ENCODE assay signal across 23 mouse cellular contexts in the genomic region with DNA sequence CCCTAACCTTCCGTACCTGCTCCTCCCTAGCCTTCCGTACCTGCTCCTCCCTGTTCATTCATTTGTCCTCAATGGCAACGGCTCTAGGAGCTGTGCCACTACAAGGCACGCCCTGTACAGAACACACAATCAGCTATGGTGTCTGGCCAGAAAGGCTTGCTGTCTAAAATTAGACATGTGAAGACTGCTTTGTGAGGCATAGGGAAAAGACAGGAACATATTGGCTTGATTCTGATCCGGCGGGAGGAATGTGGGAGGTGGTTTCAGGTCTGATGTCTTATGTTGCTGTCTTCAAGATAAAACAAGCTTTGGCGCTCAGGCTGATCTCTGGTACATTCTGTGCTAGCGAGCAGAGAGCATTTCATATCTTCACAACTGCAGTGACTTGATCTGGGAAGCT. TPM values are rescaled to one million over a fixed set of nuclear protein-coding genes. Genes with fewer than 3 reads are reported as not detected.
DNase-seq lines count a peak whose midpoint lies in the region; ATAC-seq and TF ChIP-seq lines count a peak whose summit lies in the region.
"Had no signal": no experiment of that assay in that cellular context is flagged by ENCODE, and none has a peak within 500 bp of the region (broad histone marks: within the 10 kb centered on the region; RNA-seq: fewer than 3 reads in every experiment).

No protein-coding gene starts in this region.

- peaks cover 16% of the 10 kb centered on the region for H3K36me3 ChIP-seq in heart, postnatal 0 days (replicated peaks; ENCODE audit: control insufficient read depth, insufficient read depth, low read length)
- no peaks in the 10 kb centered on the region for H3K36me3 ChIP-seq in intestine, embryonic 16.5 days (ENCODE audit: control insufficient read depth, insufficient read depth, low read length)
- H3K36me3 ChIP-seq: embryonic facial prominence, embryonic 13.5 days; liver, embryonic 13.5 days; midbrain, embryonic 15.5 days had no signal

- peak; percentile 34 to 59 for DNase-seq in gastrocnemius, adult 8-10 months (ENCODE audit: low spot score in 2 of 2)
- no peak for DNase-seq in gastrocnemius, postnatal 14 days
- peak; percentile 53 for DNase-seq in brain, adult 2 months (ENCODE audit: low read depth, low spot score)
- peak; percentile 55 to 73 for DNase-seq in heart, adult 9 months (ENCODE audit: low spot score in 2 of 2)
- peak; percentile 78 for DNase-seq in heart, postnatal 0 days (ENCODE audit: low spot score)
- DNase-seq in adrenal gland, adult (ENCODE audit: inconsistent age in 2 of 2, low spot score in 1 of 2), result no peak
- no peak for DNase-seq in left cerebral cortex, adult 11 months (ENCODE audit: low spot score)
- DNase-seq: adrenal gland, postnatal 14 days; B cell, adult 2 months; cerebellum, adult 8-10 months; kidney, adult 9 months; kidney, postnatal 4 days; layer of hippocampus, postnatal 36 days; liver, embryonic 13.5 days; retina, postnatal 1 day; thymus, postnatal 25 days had no signal

- ATAC-seq in heart, postnatal 0 days (ENCODE audit: insufficient read depth, low read depth), result peak; percentile 62
- ATAC-seq in intestine, embryonic 16.5 days, result no peak
- ATAC-seq: lung, postnatal 0 days; midbrain, embryonic 15.5 days had no signal

- peak overlapping the region; percentile 22 for H3K4me3 ChIP-seq in heart, postnatal 0 days (ENCODE audit: low read depth, low read length)
- H3K4me3 ChIP-seq in intestine, embryonic 16.5 days (ENCODE audit: low read length), result no peak overlapping the region
- H3K4me3 ChIP-seq: embryonic facial prominence, embryonic 13.5 days; liver, embryonic 13.5 days; midbrain, embryonic 15.5 days had no signal

- intact Hi-C loops in gastrocnemius, postnatal 14 days (cut with DNase I; ENCODE audit: low total_unique reads), result no loop called here

- 0 out of 2 replicates have a peak overlapping the region, but pooled peaks have one; percentile 52 for H3K9ac ChIP-seq in heart, postnatal 0 days (replicated peaks; ENCODE audit: low read depth, low read length)
- no peak overlapping the region for H3K9ac ChIP-seq in intestine, embryonic 16.5 days (ENCODE audit: low read depth, low read length)
- H3K9ac ChIP-seq: embryonic facial prominence, embryonic 13.5 days; liver, embryonic 13.5 days; midbrain, embryonic 15.5 days had no signal

- no peak for TF ChIP-seq CTCF in heart, postnatal 0 days (IDR thresholded peaks at IDR 0.05; ENCODE audit: low read depth)

- TF ChIP-seq EP300 in heart, postnatal 0 days (IDR thresholded peaks at IDR 0.05; ENCODE audit: low read depth), result peak; percentile 81

- peaks cover 51% of the 10 kb centered on the region for H3K4me1 ChIP-seq in heart, postnatal 0 days (ENCODE audit: control insufficient read depth, insufficient read depth)
- no peaks in the 10 kb centered on the region; the same call in 1 of the 2 replicates for H3K4me1 ChIP-seq in intestine, embryonic 16.5 days (ENCODE audit: control insufficient read depth, insufficient read depth, low read length)
- H3K4me1 ChIP-seq: embryonic facial prominence, embryonic 13.5 days had no signal

- H3K9me3 ChIP-seq in heart, postnatal 0 days (replicated peaks; ENCODE audit: control insufficient read depth, low read length), result no peaks in the 10 kb centered on the region
- H3K9me3 ChIP-seq in intestine, embryonic 16.5 days (ENCODE audit: control insufficient read depth, low read length), result no peaks in the 10 kb centered on the region
- H3K9me3 ChIP-seq: embryonic facial prominence, embryonic 13.5 days; liver, embryonic 13.5 days; midbrain, embryonic 15.5 days had no signal

- peak overlapping the region; percentile 57 for H3K4me2 ChIP-seq in heart, postnatal 0 days (ENCODE audit: low read depth, low read length)
- H3K4me2 ChIP-seq in intestine, embryonic 16.5 days (ENCODE audit: low read depth, low read length), result no peak overlapping the region
- H3K4me2 ChIP-seq: embryonic facial prominence, embryonic 13.5 days; liver, embryonic 13.5 days; midbrain, embryonic 15.5 days had no signal

- peak overlapping the region; percentile 95 for H3K27ac ChIP-seq in heart, postnatal 0 days (ENCODE audit: low read depth)
- H3K27ac ChIP-seq in intestine, embryonic 16.5 days (ENCODE audit: low read length), result no peak overlapping the region
- H3K27ac ChIP-seq: embryonic facial prominence, embryonic 13.5 days; liver, embryonic 13.5 days; midbrain, embryonic 15.5 days had no signal

- 15% methylated on average over 8 of the region's 8 CpGs for WGBS in heart, postnatal 0 days
- 66% methylated on average over 8 of the region's 8 CpGs for WGBS in intestine, embryonic 16.5 days

- no peaks in the 10 kb centered on the region for H3K27me3 ChIP-seq in heart, postnatal 0 days (ENCODE audit: control insufficient read depth, insufficient read depth, low read length)
- peaks cover 17% of the 10 kb centered on the region for H3K27me3 ChIP-seq in intestine, embryonic 16.5 days (replicated peaks; ENCODE audit: control insufficient read depth, insufficient read depth, low read length)

RNA-seq across cellular contexts. Expression of gene Cxcl10, which starts 41.9 kb away (rescaled TPM):
- under 1 TPM in 1 of 4 experiments, not detected in 3; 0.46 TPM for total RNA-seq in gastrocnemius, adult 8-10 months (2022)
- total RNA-seq in gastrocnemius, postnatal 14 days (2021), result under 1 TPM; 0.29 to 0.51 TPM
- total RNA-seq in heart, postnatal 0 days (2014; rRNA removed; ENCODE audit: low replicate concordance), result 0.81 and 9.7 TPM in 2 replicates
- polyA plus RNA-seq in heart, postnatal 0 days (2015; fragmentation: Nextera tagmentation; extraction: Ambion mirVana), result 0.56 and 0.60 TPM in 2 replicates
- 2.0 and 3.3 TPM in 2 replicates for polyA plus RNA-seq in intestine, embryonic 16.5 days (2015; fragmentation: Nextera tagmentation; extraction: Ambion mirVana)
- total RNA-seq: layer of hippocampus, postnatal 36 days had no signal

RNA-seq across cellular contexts. Expression of gene Nup54, which starts 44.4 kb away (rescaled TPM):
- 10 to 100 TPM in 3 of 4 experiments, 1 to 10 TPM in 1; 9.5 to 13.5 (median 10.8) TPM for total RNA-seq in gastrocnemius, adult 8-10 months (2022)
- 1 to 10 TPM; 8.9 to 9.9 TPM for total RNA-seq in gastrocnemius, postnatal 14 days (2021)
- 14.2 and 35.0 TPM in 2 replicates for total RNA-seq in heart, postnatal 0 days (2014; rRNA removed; ENCODE audit: low replicate concordance)
- polyA plus RNA-seq in heart, postnatal 0 days (2015; fragmentation: Nextera tagmentation; extraction: Ambion mirVana), result 21.1 and 22.0 TPM in 2 replicates
- polyA plus RNA-seq in intestine, embryonic 16.5 days (2015; fragmentation: Nextera tagmentation; extraction: Ambion mirVana), result 39.1 and 53.0 TPM in 2 replicates

RNA-seq across cellular contexts. Expression of gene Art3, which starts 59.0 kb away (rescaled TPM):
- total RNA-seq in gastrocnemius, adult 8-10 months (2022), result 100 to 1,000 TPM; 404 to 480 (median 430) TPM
- total RNA-seq in gastrocnemius, postnatal 14 days (2021), result 100 to 1,000 TPM; 314 to 411 TPM
- 186 and 226 TPM in 2 replicates for total RNA-seq in heart, postnatal 0 days (2014; rRNA removed; ENCODE audit: low replicate concordance)
- 294 and 306 TPM in 2 replicates for polyA plus RNA-seq in heart, postnatal 0 days (2015; fragmentation: Nextera tagmentation; extraction: Ambion mirVana)
- 4.4 and 5.6 TPM in 2 replicates for polyA plus RNA-seq in intestine, embryonic 16.5 days (2015; fragmentation: Nextera tagmentation; extraction: Ambion mirVana)
- total RNA-seq: common myeloid progenitor, adult 5-6 weeks; hematopoietic stem cell, adult 5-6 weeks; megakaryocyte, adult 5-6 weeks had no signal

Comparison
In these comparisons a context has a peak if more than half of its experiments do, and no peak if none do; other contexts are left out.
1. DNase-seq: peak in gastrocnemius, adult 8-10 months (2 of 2), brain, adult 2 months (single experiment), heart, adult 9 months (2 of 2) and heart, postnatal 0 days (single experiment); none in gastrocnemius, postnatal 14 days (single experiment), adrenal gland, adult (0 of 2) and left cerebral cortex, adult 11 months (single experiment).